Mouse (Mus musculus): ENCODE results near the gene Mbnl2. TPM values are rescaled to one million over a fixed set of nuclear protein-coding genes. Genes with fewer than 3 reads are reported as not detected.
A peak's percentile ranks its signal among the peaks of the same experiment; 100 is the strongest.

Mbnl2 gene
- total and polyA plus RNA-seq, 3 experiments, result 109 to 232 (median 219) TPM

GRCm38 (mm10) chr14:120297137-120297749, 21.8 kb downstream of the Mbnl2 start:
- DNase-seq, result no peak

- no peak for DNase-seq
Measured at GRCm38 (mm10) chr14:120297833-120298232, 22.4 kb downstream of the Mbnl2 start.

- DNase-seq, result no peak
Measured at GRCm38 (mm10) chr14:120298439-120298838, 23.0 kb downstream of the Mbnl2 start.

GRCm38 (mm10) chr14:120299716-120300115, 24.2 kb downstream of the Mbnl2 start:
- DNase-seq, result peak; percentile 65

GRCm38 (mm10) chr14:120300191-120300590, 24.7 kb downstream of the Mbnl2 start:
- no peak for DNase-seq

GRCm38 (mm10) chr14:120300814-120301213, 25.3 kb downstream of the Mbnl2 start:
- DNase-seq, result no peak

GRCm38 (mm10) chr14:120302913-120303548, 27.6 kb downstream of the Mbnl2 start:
- peak; percentile 64 for DNase-seq

GRCm38 (mm10) chr14:120306229-120306628, 30.8 kb downstream of the Mbnl2 start:
- no peak for DNase-seq

- no peak for DNase-seq
Measured at GRCm38 (mm10) chr14:120307356-120307755, 31.9 kb downstream of the Mbnl2 start.

- peak; percentile 71 for DNase-seq
Measured at GRCm38 (mm10) chr14:120307963-120308362, 32.5 kb downstream of the Mbnl2 start.

- no peak for DNase-seq
Measured at GRCm38 (mm10) chr14:120309691-120310090, 34.2 kb downstream of the Mbnl2 start.

- no peak for DNase-seq
Measured at GRCm38 (mm10) chr14:120311330-120312097, 36.0 kb downstream of the Mbnl2 start.

- DNase-seq, result no peak
Measured at GRCm38 (mm10) chr14:120312661-120313406, 37.4 kb downstream of the Mbnl2 start.

- DNase-seq, result no peak
Measured at GRCm38 (mm10) chr14:120313466-120313865, 38.0 kb downstream of the Mbnl2 start.

- no peak for DNase-seq
Measured at GRCm38 (mm10) chr14:120315721-120316120, 40.3 kb downstream of the Mbnl2 start.

- DNase-seq, result peak; percentile 77
Measured at GRCm38 (mm10) chr14:120318326-120318935, 43.0 kb downstream of the Mbnl2 start.

- DNase-seq, result no peak
Measured at GRCm38 (mm10) chr14:120318974-120319731, 43.7 kb downstream of the Mbnl2 start.

- no peak for DNase-seq
Measured at GRCm38 (mm10) chr14:120322041-120322440, 46.6 kb downstream of the Mbnl2 start.

GRCm38 (mm10) chr14:120323111-120323510, 47.6 kb downstream of the Mbnl2 start:
- no peak for DNase-seq

GRCm38 (mm10) chr14:120324061-120324791, 48.8 kb downstream of the Mbnl2 start:
- peak; percentile 59 for DNase-seq
